Mouse (Mus musculus): ENCODE results near the gene Rhot1. TPM values are rescaled to one million over a fixed set of nuclear protein-coding genes. Genes with fewer than 3 reads are reported as not detected.

The Rhot1 gene
- polyA plus RNA-seq, 1 experiment from 2014 or later, result 63.3 TPM

DNA sequence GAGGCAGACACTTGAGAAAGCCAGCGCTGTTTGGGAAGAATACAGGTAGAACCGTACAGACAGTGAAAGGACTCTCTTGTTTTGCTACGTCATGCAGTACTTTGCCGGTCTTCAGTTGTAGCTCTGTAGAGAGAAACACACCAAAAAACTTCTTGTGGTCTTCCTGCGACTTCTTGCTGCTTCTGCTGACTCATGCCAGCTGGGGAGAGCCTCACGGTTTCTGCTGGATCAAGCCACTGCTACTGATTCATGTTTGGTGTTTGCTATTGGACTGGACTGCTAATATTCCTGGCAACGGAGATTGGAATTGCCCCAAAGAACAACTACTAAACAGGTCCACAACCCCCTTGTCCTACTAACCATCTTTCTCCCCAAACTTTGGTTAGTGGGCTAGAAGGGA lies 12.5 kb upstream of the Rhot1 start:
- H3K36me3 ChIP-seq (ENCODE audit: insufficient read depth), result 0 out of 2 replicates have a peak, but pooled peaks cover 4% of the 10 kb centered on the region
- H3K4me3 ChIP-seq (ENCODE audit: low read depth, low read length), result no peak overlapping the region
- no peak overlapping the region for H3K9ac ChIP-seq
- H3K4me1 ChIP-seq (ENCODE audit: insufficient read depth), result no peaks in the 10 kb centered on the region
- no peak overlapping the region for H3K4me2 ChIP-seq
- H3K27me3 ChIP-seq (ENCODE audit: insufficient read depth, low read length), result no peaks in the 10 kb centered on the region
- TF ChIP-seq CTCF (IDR thresholded peaks at IDR 0.05; ENCODE audit: low read depth), result no peak
- H3K27ac ChIP-seq (ENCODE audit: low read depth), result no peak overlapping the region
- DNase-seq (no peak), ATAC-seq (ENCODE audit: insufficient read depth) (no peak)
- WGBS, result 82% methylated on average over 7 of the region's 7 CpGs
- no peaks in the 10 kb centered on the region for H3K9me3 ChIP-seq (ENCODE audit: low read depth, low read length)

DNA sequence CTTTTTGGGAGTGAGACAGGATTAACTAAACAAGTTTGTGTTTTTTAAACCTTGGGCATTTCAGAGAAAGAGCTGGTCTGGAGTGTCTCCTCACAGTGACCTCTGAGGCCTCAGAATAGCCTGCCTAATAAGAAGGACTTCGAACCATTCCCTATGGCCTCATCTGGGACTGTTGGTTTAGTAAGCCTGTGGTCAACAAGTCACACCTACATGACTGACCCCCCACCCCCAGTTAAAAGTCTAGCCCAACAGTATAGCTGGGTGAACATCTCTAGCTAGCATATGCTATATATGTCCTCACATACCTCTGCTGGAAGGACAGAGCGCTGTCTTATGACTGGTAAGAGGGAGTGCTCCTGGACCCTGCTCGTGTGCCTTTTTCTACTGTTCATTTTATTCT lies 9.5 kb upstream of the Rhot1 start:
- no peaks in the 10 kb centered on the region for H3K4me1 ChIP-seq (ENCODE audit: insufficient read depth)
- H3K36me3 ChIP-seq (ENCODE audit: insufficient read depth), result 0 out of 2 replicates have a peak, but pooled peaks cover 3% of the 10 kb centered on the region
- no peak overlapping the region for H3K27ac ChIP-seq (ENCODE audit: low read depth)
- ATAC-seq (ENCODE audit: insufficient read depth) (no peak), DNase-seq (no peak)
- H3K4me3 ChIP-seq (ENCODE audit: low read depth, low read length), result no peak overlapping the region
- no peak overlapping the region for H3K9ac ChIP-seq
- no peaks in the 10 kb centered on the region for H3K27me3 ChIP-seq (ENCODE audit: insufficient read depth, low read length)
- H3K9me3 ChIP-seq (ENCODE audit: low read depth, low read length), result no peaks in the 10 kb centered on the region
- 88% methylated on average over 3 of the region's 3 CpGs for WGBS
- no peak for TF ChIP-seq CTCF (IDR thresholded peaks at IDR 0.05; ENCODE audit: low read depth)
- no peak overlapping the region for H3K4me2 ChIP-seq

DNA sequence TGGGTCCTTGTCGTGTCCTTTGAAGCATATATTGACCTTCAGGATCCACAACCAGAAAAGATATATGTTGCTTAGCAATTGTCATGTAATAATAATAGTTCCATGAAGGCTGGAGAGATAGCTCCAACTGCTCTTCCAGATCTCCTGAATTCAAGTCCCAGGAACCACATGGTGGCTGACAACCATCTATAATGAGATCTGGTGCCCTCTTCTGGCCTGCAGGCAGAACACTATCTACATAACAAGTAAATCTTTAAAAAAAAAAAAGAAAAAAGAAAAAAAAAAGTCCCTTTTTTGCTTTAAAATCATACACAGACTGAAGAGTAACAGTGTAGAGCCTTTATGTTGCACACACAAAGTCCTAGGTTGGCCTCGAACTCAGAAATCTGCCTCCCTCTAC lies 9.0 kb upstream of the Rhot1 start:
- no peaks in the 10 kb centered on the region for H3K9me3 ChIP-seq (ENCODE audit: low read depth, low read length)
- no peak overlapping the region for H3K4me2 ChIP-seq
- no peak overlapping the region for H3K27ac ChIP-seq (ENCODE audit: low read depth)
- ATAC-seq (ENCODE audit: insufficient read depth) (no peak), DNase-seq (no peak)
- no peaks in the 10 kb centered on the region for H3K36me3 ChIP-seq (ENCODE audit: insufficient read depth)
- H3K4me1 ChIP-seq (ENCODE audit: insufficient read depth), result no peaks in the 10 kb centered on the region
- 87% methylated on average over 2 of the region's 2 CpGs for WGBS
- peak; percentile 31; the same call in 1 of the 2 replicates for TF ChIP-seq CTCF (IDR thresholded peaks at IDR 0.05; ENCODE audit: low read depth)
- no peaks in the 10 kb centered on the region for H3K27me3 ChIP-seq (ENCODE audit: insufficient read depth, low read length)
- H3K9ac ChIP-seq, result no peak overlapping the region
- no peak overlapping the region for H3K4me3 ChIP-seq (ENCODE audit: low read depth, low read length)

DNA sequence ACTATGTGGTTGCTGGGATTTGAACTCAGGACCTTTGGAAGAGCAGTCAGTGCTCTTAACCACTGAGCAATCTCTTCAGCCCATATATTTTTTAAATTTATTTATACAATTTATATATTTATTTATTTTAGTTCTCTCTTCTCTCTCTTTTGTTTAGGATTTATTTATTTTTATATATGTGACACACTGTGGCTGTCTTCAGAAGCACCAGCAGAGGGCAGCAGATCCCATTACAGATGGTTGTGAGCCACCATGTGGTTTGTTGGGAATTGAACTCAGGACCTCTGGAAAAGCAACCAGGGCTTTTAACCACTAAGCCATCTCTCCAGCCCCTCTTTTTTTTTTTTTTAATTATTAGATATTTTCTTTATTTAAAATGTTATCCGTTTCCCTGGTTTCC lies 8.5 kb upstream of the Rhot1 start:
- H3K36me3 ChIP-seq (ENCODE audit: insufficient read depth), result no peaks in the 10 kb centered on the region
- H3K27ac ChIP-seq (ENCODE audit: low read depth), result no peak overlapping the region
- H3K4me1 ChIP-seq (ENCODE audit: insufficient read depth), result no peaks in the 10 kb centered on the region
- no peaks in the 10 kb centered on the region for H3K9me3 ChIP-seq (ENCODE audit: low read depth, low read length)
- ATAC-seq (ENCODE audit: insufficient read depth) (no peak), DNase-seq (peak; percentile 52)
- H3K9ac ChIP-seq, result no peak overlapping the region
- TF ChIP-seq CTCF (IDR thresholded peaks at IDR 0.05; ENCODE audit: low read depth), result peak; percentile 56
- no peak overlapping the region for H3K4me2 ChIP-seq
- WGBS, result 73% methylated on average over 1 of the region's 1 CpGs
- H3K27me3 ChIP-seq (ENCODE audit: insufficient read depth, low read length), result no peaks in the 10 kb centered on the region
- no peak overlapping the region for H3K4me3 ChIP-seq (ENCODE audit: low read depth, low read length)

DNA sequence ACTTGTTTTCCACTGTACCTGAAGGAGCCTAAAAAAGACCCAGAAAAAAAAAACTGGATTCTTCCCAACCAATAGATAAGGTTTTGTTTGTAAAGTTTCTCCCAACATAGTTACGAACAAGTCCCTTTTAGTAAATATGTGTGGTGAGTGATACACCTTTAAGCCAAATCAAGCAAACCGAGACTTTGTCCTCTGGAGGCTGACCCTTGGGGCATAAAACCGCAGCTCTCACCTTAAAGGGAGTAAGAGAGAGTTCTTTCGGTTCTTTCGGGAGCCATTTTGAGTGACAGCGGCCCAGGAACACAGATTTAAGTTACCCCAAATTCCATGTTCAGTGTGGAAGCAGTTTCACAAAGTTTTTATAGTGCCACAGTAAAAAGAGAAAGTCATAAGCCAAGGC lies 6.5 kb upstream of the Rhot1 start:
- DNase-seq, result no peak

DNA sequence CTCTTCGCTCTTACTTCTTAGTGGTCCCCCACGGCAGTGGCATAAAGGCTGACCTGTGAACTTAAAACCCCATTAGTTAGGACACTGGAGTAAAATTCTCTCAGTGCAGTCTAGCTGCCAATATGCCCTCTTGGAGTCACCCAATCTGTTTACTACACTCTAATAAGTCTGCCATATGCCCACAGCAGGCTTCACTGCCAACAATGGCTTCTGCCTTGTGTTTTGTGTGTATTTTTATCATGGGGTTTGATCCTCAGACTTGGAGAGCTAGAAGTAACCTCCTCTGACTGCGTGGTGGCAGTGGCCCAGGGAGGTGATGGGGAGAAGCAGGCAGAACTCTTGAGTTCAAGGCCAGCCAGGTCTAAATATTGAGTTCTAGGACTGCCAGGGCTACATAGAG lies 4.8 kb upstream of the Rhot1 start:
- no peak overlapping the region for H3K4me2 ChIP-seq
- DNase-seq (no peak), ATAC-seq (ENCODE audit: insufficient read depth) (no peak)
- no peak overlapping the region for H3K4me3 ChIP-seq (ENCODE audit: low read depth, low read length)
- no peak for TF ChIP-seq CTCF (IDR thresholded peaks at IDR 0.05; ENCODE audit: low read depth)
- H3K4me1 ChIP-seq (ENCODE audit: insufficient read depth), result no peaks in the 10 kb centered on the region
- no peak overlapping the region for H3K27ac ChIP-seq (ENCODE audit: low read depth)
- no peak overlapping the region for H3K9ac ChIP-seq
- no peaks in the 10 kb centered on the region for H3K9me3 ChIP-seq (ENCODE audit: low read depth, low read length)
- no peaks in the 10 kb centered on the region for H3K36me3 ChIP-seq (ENCODE audit: insufficient read depth)
- 54% methylated on average over 3 of the region's 3 CpGs for WGBS
- no peaks in the 10 kb centered on the region for H3K27me3 ChIP-seq (ENCODE audit: insufficient read depth, low read length)

More for the DNA sequence above, 6.5 kb upstream of the Rhot1 start:
- Histone ChIP-seq H3K4me2 (no peak overlapping the region), H3K27me3 (ENCODE audit: insufficient read depth, low read length) (no peaks in the 10 kb centered on the region), H3K36me3 (ENCODE audit: insufficient read depth) (no peaks in the 10 kb centered on the region), H3K9ac (no peak overlapping the region), H3K4me3 (ENCODE audit: low read depth, low read length) (no peak overlapping the region), H3K4me1 (ENCODE audit: insufficient read depth) (no peaks in the 10 kb centered on the region), H3K9me3 (ENCODE audit: low read depth, low read length) (no peaks in the 10 kb centered on the region), H3K27ac (ENCODE audit: low read depth) (no peak overlapping the region)
- TF ChIP-seq CTCF (IDR thresholded peaks at IDR 0.05; ENCODE audit: low read depth), result no peak
- 71% methylated on average over 6 of the region's 6 CpGs for WGBS
- ATAC-seq (ENCODE audit: insufficient read depth), result no peak

DNA sequence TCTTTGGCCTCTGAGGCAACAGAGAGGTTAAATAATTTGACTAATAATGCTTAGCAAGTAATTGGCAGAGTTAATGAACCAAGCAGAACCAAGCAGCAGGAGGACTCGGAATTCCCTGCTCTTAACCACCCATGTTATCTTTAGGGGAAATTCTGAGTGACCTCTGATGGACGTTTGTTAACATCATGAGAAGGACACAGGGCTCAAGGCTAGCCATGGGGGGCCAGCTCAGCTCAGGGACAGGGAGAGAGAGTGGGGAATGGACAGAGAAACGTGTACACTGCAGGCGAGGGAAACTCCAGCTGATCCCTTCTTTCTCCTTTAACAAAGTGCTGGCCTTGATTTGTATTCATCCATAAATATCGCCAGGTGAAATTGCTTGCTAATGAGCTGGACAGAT lies 3.9 kb upstream of the Rhot1 start:
- no peak overlapping the region for H3K9ac ChIP-seq
- no peak overlapping the region for H3K27ac ChIP-seq (ENCODE audit: low read depth)
- DNase-seq (no peak), ATAC-seq (ENCODE audit: insufficient read depth) (no peak)
- no peak for TF ChIP-seq CTCF (IDR thresholded peaks at IDR 0.05; ENCODE audit: low read depth)
- no peaks in the 10 kb centered on the region for H3K27me3 ChIP-seq (ENCODE audit: insufficient read depth, low read length)
- H3K4me1 ChIP-seq (ENCODE audit: insufficient read depth), result no peaks in the 10 kb centered on the region
- no peak overlapping the region for H3K4me2 ChIP-seq
- H3K4me3 ChIP-seq (ENCODE audit: low read depth, low read length), result no peak overlapping the region
- H3K36me3 ChIP-seq (ENCODE audit: insufficient read depth), result no peaks in the 10 kb centered on the region
- no peaks in the 10 kb centered on the region for H3K9me3 ChIP-seq (ENCODE audit: low read depth, low read length)
- WGBS, result 56% methylated on average over 5 of the region's 5 CpGs

DNA sequence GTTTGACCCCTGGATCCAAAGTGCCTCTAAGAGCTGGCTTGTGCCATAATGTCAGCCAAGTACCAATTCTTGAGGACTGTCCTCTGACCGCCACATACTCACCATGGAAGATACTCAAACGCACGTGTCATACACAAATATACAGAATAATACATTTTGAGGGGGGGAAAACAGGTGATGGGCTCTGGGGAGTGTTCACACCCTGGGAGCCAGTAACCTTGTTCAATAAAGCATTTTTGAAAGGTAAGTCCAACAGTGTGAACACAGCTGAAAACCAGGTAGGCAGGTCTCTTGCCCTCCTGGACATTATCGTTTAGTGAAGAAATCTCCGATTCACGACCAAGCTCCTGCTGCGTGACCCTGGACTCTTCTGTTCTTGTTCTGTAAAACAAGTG lies 357 bp upstream of the Rhot1 start:
- no peak overlapping the region for H3K9ac ChIP-seq
- H3K36me3 ChIP-seq (ENCODE audit: insufficient read depth), result peaks cover 3% of the 10 kb centered on the region; the same call in 1 of the 2 replicates
- DNase-seq, result no peak
- H3K4me1 ChIP-seq (ENCODE audit: insufficient read depth), result 0 out of 2 replicates have a peak, but pooled peaks cover 3% of the 10 kb centered on the region
- H3K4me2 ChIP-seq, result 0 out of 2 replicates have a peak overlapping the region, but pooled peaks have one; percentile 5
- 35% methylated on average over 7 of the region's 7 CpGs for WGBS
- no peaks in the 10 kb centered on the region for H3K27me3 ChIP-seq (ENCODE audit: insufficient read depth, low read length)
- H3K9me3 ChIP-seq (ENCODE audit: low read depth, low read length), result no peaks in the 10 kb centered on the region
- no peak overlapping the region for H3K27ac ChIP-seq (ENCODE audit: low read depth)
- TF ChIP-seq CTCF (IDR thresholded peaks at IDR 0.05; ENCODE audit: low read depth), result no peak
- H3K4me3 ChIP-seq (ENCODE audit: low read depth, low read length), result no peak overlapping the region; the same call in 1 of the 2 replicates
- peak; percentile 39; the same call in 1 of the 2 replicates for ATAC-seq (ENCODE audit: insufficient read depth)

Data from lung, embryonic 14.5 days (tissue).